In the genomic region with DNA sequence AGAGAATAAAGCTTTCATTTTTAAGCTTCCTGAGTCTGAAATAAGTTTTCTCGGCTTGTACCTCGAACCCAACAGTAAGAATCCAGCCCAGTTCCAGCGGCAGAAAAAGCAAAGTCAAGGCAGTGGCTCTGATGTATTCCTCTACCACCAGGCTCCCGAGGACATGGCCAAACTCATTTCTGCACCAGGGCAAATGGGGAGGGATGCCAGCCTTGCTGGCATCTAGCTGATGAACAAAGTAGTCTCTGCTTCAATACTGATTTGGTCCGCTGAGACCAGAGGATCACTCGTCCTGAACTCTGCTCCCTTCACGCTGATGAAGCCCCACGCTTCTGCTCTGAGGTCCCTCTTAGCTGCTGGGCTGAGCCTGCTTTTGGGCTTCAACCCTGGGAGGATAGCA, we compare ENCODE assay signal across 19 mouse cellular contexts. TPM values are rescaled to one million over a fixed set of nuclear protein-coding genes. Genes with fewer than 3 reads are reported as not detected.
DNase-seq lines count a peak whose midpoint lies in the region; ATAC-seq and TF ChIP-seq lines count a peak whose summit lies in the region.
"Had no signal": no experiment of that assay in that cellular context is flagged by ENCODE, and none has a peak within 500 bp of the region (broad histone marks: within the 10 kb centered on the region; RNA-seq: fewer than 3 reads in every experiment).

No protein-coding gene starts in this region.

- H3K4me1 ChIP-seq in E14TG2a.4 (replicated peaks; ENCODE audit: low read depth, low read length), result peaks cover 69% of the 10 kb centered on the region
- peaks cover 12% of the 10 kb centered on the region for H3K4me1 ChIP-seq in embryonic facial prominence, embryonic 14.5 days (ENCODE audit: control insufficient read depth, insufficient read depth, low read length)

- H3K9ac ChIP-seq in embryonic facial prominence, embryonic 14.5 days (ENCODE audit: low read depth, low read length), result 0 out of 2 replicates have a peak overlapping the region, but pooled peaks have one; percentile 75

- 0 out of 2 replicates have a peak overlapping the region, but pooled peaks have one; percentile 92 for H3K27ac ChIP-seq in layer of hippocampus, adult 2 months
- no peak overlapping the region for H3K27ac ChIP-seq in embryonic facial prominence, embryonic 14.5 days (replicated peaks; ENCODE audit: low read depth, low read length)

- no peaks in the 10 kb centered on the region for H3K27me3 ChIP-seq in E14TG2a.4 (ENCODE audit: insufficient read depth, low read length)
- no peaks in the 10 kb centered on the region for H3K27me3 ChIP-seq in embryonic facial prominence, embryonic 14.5 days (replicated peaks; ENCODE audit: control insufficient read depth, insufficient read depth, low read length)
- H3K27me3 ChIP-seq: heart, embryonic 15.5 days; Patski had no signal

- H3K4me2 ChIP-seq in embryonic facial prominence, embryonic 14.5 days (ENCODE audit: low read depth, low read length), result peak overlapping the region; percentile 94; the same call in 1 of the 2 replicates

- peaks cover 19% of the 10 kb centered on the region for H3K36me3 ChIP-seq in E14TG2a.4 (ENCODE audit: insufficient read depth, low read length)
- H3K36me3 ChIP-seq in embryonic facial prominence, embryonic 14.5 days (ENCODE audit: control insufficient read depth, insufficient read depth, low read length), result no peaks in the 10 kb centered on the region
- H3K36me3 ChIP-seq: heart, embryonic 15.5 days had no signal

- no peaks in the 10 kb centered on the region for H3K9me3 ChIP-seq in E14TG2a.4 (ENCODE audit: low read length)
- H3K9me3 ChIP-seq in embryonic facial prominence, embryonic 14.5 days (ENCODE audit: control insufficient read depth, low read length), result no peaks in the 10 kb centered on the region
- H3K9me3 ChIP-seq: heart, embryonic 15.5 days had no signal

- 80% methylated on average over 8 of the region's 8 CpGs for WGBS in embryonic facial prominence, embryonic 14.5 days

- no peak for ATAC-seq in embryonic facial prominence, embryonic 14.5 days (ENCODE audit: low read depth)

- peak; percentile 77 for DNase-seq in heart, adult 11 months
- no peak for DNase-seq in heart, adult 8-10 months (ENCODE audit: low spot score)
- DNase-seq in layer of hippocampus, adult 2 months (ENCODE audit: low spot score in 2 of 2), result no peak
- no peak for DNase-seq in layer of hippocampus, postnatal 25 days (ENCODE audit: extremely low spot score in 1 of 2, low spot score in 1 of 2)
- no peak for DNase-seq in embryonic facial prominence, embryonic 14.5 days (ENCODE audit: low spot score)
- DNase-seq in urinary bladder, adult 18-20 months (ENCODE audit: low spot score in 2 of 2), result no peak
- DNase-seq in cerebellum, adult 11-12 months, result no peak
- DNase-seq: adrenal gland, adult 8-10 months; gastrocnemius, postnatal 10 days; layer of hippocampus, adult 9-11 months; left cerebral cortex, postnatal 4 days; right cerebral cortex, postnatal 14 days; thymus, postnatal 4 days had no signal

- no peak for TF ChIP-seq CTCF in layer of hippocampus, adult 2 months (conservative IDR thresholded peaks at IDR 0.05)
- TF ChIP-seq CTCF in E14TG2a.4 (conservative IDR thresholded peaks at IDR 0.05; ENCODE audit: low read length), result no peak

- no peak overlapping the region for H3K4me3 ChIP-seq in layer of hippocampus, adult 2 months
- H3K4me3 ChIP-seq in E14TG2a.4 (replicated peaks; ENCODE audit: low read length), result peak overlapping the region; percentile 97
- no peak overlapping the region for H3K4me3 ChIP-seq in embryonic facial prominence, embryonic 14.5 days (ENCODE audit: low read depth, low read length)

RNA-seq across cellular contexts. Expression of a gene that starts 1.1 kb away (rescaled TPM):
- 10 to 100 TPM; 28.1 to 32.4 (median 29.1) TPM for total RNA-seq in heart, adult 8-10 months (2022)
- 10 to 100 TPM; 42.6 to 47.5 TPM for total RNA-seq in layer of hippocampus, adult 2 months (2021)
- total RNA-seq in layer of hippocampus, postnatal 25 days (2021), result 10 to 100 TPM; 41.1 to 44.9 TPM
- 57.4 and 59.5 TPM in 2 replicates for polyA plus RNA-seq in embryonic facial prominence, embryonic 14.5 days (2014; fragmentation: Nextera tagmentation; extraction: Ambion mirVana)

RNA-seq across cellular contexts. Expression of a gene that starts 7.4 kb away (rescaled TPM):
- not detected for total RNA-seq in heart, adult 8-10 months (2022)
- total RNA-seq in layer of hippocampus, adult 2 months (2021), result not detected
- not detected for total RNA-seq in layer of hippocampus, postnatal 25 days (2021)
- polyA plus RNA-seq in embryonic facial prominence, embryonic 14.5 days (2014; fragmentation: Nextera tagmentation; extraction: Ambion mirVana), result 0.08 and 0.30 TPM in 2 replicates
- total RNA-seq: adrenal gland, adult 8-10 months; gastrocnemius, postnatal 10 days; left cerebral cortex, postnatal 4 days had no signal
- polyA plus RNA-seq: embryonic facial prominence, embryonic 11.5 days; forebrain, embryonic 14.5 days; heart, embryonic 15.5 days; intestine, postnatal 0 days; Patski had no signal
